Mouse (Mus musculus): ENCODE measurements around the gene Src. TPM values are rescaled to one million over a fixed set of nuclear protein-coding genes. Genes with fewer than 3 reads are reported as not detected.
A peak's percentile ranks its signal among the peaks of the same experiment; 100 is the strongest.

Gene Src
- polyA plus RNA-seq, 1 experiment from 2014 or later, result 18.1 TPM

DNA sequence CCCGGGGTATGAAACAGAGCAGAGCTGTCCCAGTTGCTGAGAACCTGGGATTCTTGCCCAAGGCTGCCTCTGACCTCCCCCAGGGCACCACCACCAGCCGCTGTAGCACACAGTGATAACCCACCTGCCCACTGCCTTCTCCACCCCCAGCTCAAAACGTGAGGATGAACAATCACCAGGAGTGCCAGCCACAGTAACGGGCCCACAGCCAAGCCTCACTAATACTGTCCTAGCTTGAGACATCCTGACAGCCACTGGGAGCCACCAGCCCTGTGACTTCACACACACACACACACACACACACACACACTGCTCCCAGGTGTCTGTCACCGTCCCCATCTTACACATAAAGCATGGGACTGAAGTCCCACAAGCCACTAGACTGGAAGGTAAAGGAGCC lies 22.9 kb upstream of the Src start:
- no peak for ATAC-seq

DNA sequence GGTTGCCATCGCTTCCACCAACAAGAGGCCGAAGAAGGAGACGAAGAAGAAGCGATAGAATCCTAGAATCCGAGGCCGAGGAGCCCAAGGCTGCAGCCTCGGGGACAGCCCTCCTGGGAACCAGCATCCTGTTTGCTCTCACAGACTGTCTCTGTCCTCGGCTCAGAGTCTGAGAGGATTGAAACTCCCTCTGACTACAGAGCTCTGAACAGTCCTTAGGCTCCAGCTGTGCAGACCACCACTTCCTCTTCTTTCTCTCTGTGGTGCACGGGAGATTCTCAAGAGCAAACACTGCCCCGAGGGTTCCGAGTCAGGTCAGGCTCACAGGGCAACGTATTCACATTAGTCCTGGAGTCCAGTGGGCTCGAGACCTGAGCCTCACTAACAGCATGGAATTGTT lies 22.3 kb upstream of the Src start:
- H3K4me1 ChIP-seq (replicated peaks), result peaks cover 26% of the 10 kb centered on the region
- H3K36me3 ChIP-seq, result peaks cover 13% of the 10 kb centered on the region
- no peaks in the 10 kb centered on the region for H3K27me3 ChIP-seq (replicated peaks)
- 51% methylated on average over 13 of the region's 13 CpGs for WGBS
- H3K4me2 ChIP-seq (replicated peaks), result no peak overlapping the region
- peak overlapping the region; percentile 37 for H3K27ac ChIP-seq
- no peak for ATAC-seq
- no peak overlapping the region for H3K9ac ChIP-seq
- no peaks in the 10 kb centered on the region for H3K9me3 ChIP-seq
- no peak overlapping the region for H3K4me3 ChIP-seq (replicated peaks)

More for the DNA sequence above, 22.9 kb upstream of the Src start:
- Histone ChIP-seq H3K4me2 (replicated peaks) (0 out of 2 replicates have a peak overlapping the region, but pooled peaks have one; percentile 14), H3K4me3 (replicated peaks) (no peak overlapping the region), H3K9me3 (no peaks in the 10 kb centered on the region), H3K36me3 (peaks cover 13% of the 10 kb centered on the region), H3K27ac (peak overlapping the region; percentile 37), H3K9ac (no peak overlapping the region), H3K4me1 (replicated peaks) (peaks cover 26% of the 10 kb centered on the region), H3K27me3 (replicated peaks) (no peaks in the 10 kb centered on the region)
- WGBS, result 32% methylated on average over 5 of the region's 5 CpGs

DNA sequence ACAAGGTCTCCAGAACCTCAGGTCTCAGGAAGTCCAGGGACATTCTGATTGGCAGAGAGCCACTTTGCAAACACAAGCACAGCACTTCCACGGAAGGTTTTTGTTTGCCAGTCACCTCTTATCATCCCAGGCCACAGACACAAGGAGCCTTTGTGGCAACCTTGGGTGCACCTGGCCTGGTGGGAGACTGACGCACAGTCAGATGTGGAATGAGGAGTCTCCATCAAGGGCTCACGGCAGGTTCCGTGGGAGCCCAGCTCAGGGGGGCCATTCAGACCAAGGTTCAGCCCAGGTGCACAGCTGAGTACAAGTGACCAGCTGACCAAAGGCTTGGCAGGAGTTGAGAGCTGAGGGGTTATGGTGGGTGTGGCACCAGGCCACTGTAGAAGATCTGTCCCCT lies 20.9 kb upstream of the Src start:
- no peak overlapping the region for H3K4me3 ChIP-seq (replicated peaks)
- ATAC-seq, result no peak
- H3K36me3 ChIP-seq, result peaks cover 13% of the 10 kb centered on the region
- H3K9me3 ChIP-seq, result no peaks in the 10 kb centered on the region
- no peak overlapping the region for H3K9ac ChIP-seq
- H3K27me3 ChIP-seq (replicated peaks), result no peaks in the 10 kb centered on the region
- peaks cover 22% of the 10 kb centered on the region for H3K4me1 ChIP-seq (replicated peaks)
- no peak overlapping the region for H3K4me2 ChIP-seq (replicated peaks)
- H3K27ac ChIP-seq, result no peak overlapping the region
- 74% methylated on average over 4 of the region's 4 CpGs for WGBS

DNA sequence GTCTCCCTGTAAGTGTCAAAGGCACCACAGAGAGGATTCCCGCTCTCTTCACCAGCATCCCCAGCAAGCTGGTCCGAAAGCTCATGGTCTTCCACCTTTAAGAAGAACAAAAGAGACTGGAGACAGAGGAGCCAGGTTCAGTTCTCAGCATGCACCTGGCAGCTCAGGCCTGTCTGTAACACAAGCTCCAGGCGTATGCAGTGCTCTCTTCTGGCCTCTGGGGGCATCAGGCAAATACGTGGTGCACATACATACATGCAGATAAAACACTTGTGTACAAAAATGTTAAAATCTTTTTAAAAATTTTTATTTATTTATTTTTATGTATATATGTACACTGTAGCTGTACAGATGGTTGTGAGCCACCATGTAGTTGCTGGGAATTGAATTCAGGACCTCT lies 19.7 kb upstream of the Src start:
- Histone ChIP-seq H3K9ac (no peak overlapping the region), H3K27me3 (replicated peaks) (no peaks in the 10 kb centered on the region), H3K4me2 (replicated peaks) (no peak overlapping the region), H3K27ac (no peak overlapping the region), H3K4me1 (replicated peaks) (peaks cover 17% of the 10 kb centered on the region), H3K9me3 (no peaks in the 10 kb centered on the region), H3K36me3 (peaks cover 13% of the 10 kb centered on the region), H3K4me3 (replicated peaks) (no peak overlapping the region)
- no peak for ATAC-seq
- whole genome bisulfite sequencing, result 96% methylated on average over 4 of the region's 4 CpGs

DNA sequence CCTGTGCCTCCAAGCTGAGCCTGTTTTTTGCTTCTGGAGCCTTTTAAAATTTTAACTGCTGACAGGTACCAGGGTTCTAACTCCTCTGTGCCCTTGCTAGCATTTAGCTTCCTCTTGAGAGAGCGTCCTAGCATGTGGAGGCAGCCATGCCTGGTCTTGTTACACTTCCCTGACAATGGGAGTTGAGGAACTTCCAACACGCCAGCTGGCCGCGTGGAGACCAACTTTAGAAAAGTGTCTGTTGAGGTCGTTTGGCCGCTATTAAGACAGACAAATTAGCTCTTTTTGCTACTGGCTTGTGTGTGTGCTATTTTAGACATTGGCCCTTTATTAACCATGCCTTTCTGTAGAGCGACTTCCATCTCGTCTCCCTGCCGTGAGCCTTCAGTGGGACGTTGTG lies 18.4 kb upstream of the Src start:
- ATAC-seq, result no peak
- no peak overlapping the region for H3K27ac ChIP-seq
- H3K4me2 ChIP-seq (replicated peaks), result no peak overlapping the region
- H3K36me3 ChIP-seq, result peaks cover 13% of the 10 kb centered on the region
- no peaks in the 10 kb centered on the region for H3K9me3 ChIP-seq
- H3K27me3 ChIP-seq (replicated peaks), result no peaks in the 10 kb centered on the region
- H3K4me1 ChIP-seq (replicated peaks), result peaks cover 15% of the 10 kb centered on the region
- H3K4me3 ChIP-seq (replicated peaks), result no peak overlapping the region
- 85% methylated on average over 10 of the region's 10 CpGs for WGBS
- no peak overlapping the region for H3K9ac ChIP-seq

DNA sequence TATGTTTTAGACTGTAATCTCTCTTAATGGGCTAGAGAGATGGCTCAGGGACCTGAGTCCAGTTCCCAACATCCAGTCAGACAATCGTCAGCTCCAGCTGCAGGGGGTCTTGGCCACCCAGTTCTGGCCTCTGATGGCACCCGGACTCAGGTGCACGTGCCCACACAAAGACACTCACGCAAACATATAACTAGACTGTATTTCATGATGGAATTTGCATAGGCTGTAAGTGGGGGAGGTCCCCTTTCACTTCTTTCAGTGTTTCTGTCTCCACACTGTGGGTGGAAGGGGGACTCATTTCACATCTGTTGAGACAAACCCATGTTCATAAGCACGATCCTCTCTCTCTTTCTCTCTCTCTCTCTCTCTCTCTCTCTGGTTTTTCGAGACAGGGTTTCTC lies 17.8 kb upstream of the Src start:
- no peak for ATAC-seq
- 89% methylated on average over 6 of the region's 6 CpGs for WGBS

DNA sequence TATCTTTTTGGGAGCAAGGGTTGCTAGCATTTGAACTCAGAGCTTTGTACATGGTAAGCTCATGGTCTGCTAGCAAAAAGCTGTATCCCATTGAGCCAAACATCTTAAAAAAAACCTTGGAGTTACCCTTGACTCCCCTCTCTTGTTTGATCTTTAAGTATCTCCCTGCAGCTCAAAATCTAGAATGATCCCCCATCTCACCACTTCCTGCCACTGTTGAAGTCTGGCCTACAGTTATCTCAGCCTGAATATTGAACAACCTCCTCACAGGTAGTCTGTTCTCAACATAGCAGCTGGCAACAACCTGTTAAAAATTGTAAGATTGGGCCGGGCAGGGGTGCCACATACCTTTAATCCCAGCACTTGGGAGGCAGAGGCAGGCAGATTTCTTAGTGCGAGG lies 17.0 kb upstream of the Src start:
- H3K9ac ChIP-seq, result no peak overlapping the region
- WGBS, result 96% methylated on average over 2 of the region's 2 CpGs
- H3K4me1 ChIP-seq (replicated peaks), result peaks cover 1% of the 10 kb centered on the region; the same call in 1 of the 2 replicates
- no peaks in the 10 kb centered on the region for H3K27me3 ChIP-seq (replicated peaks)
- no peak overlapping the region for H3K27ac ChIP-seq
- no peaks in the 10 kb centered on the region for H3K9me3 ChIP-seq
- H3K4me2 ChIP-seq (replicated peaks), result no peak overlapping the region
- H3K36me3 ChIP-seq, result peaks cover 9% of the 10 kb centered on the region
- no peak overlapping the region for H3K4me3 ChIP-seq (replicated peaks)
- ATAC-seq, result no peak

More for the DNA sequence above, 17.8 kb upstream of the Src start:
- no peaks in the 10 kb centered on the region for H3K27me3 ChIP-seq (replicated peaks)
- no peak overlapping the region for H3K4me3 ChIP-seq (replicated peaks)
- H3K9me3 ChIP-seq, result no peaks in the 10 kb centered on the region
- H3K27ac ChIP-seq, result no peak overlapping the region
- H3K36me3 ChIP-seq, result peaks cover 13% of the 10 kb centered on the region
- H3K9ac ChIP-seq, result no peak overlapping the region
- H3K4me2 ChIP-seq (replicated peaks), result no peak overlapping the region
- peaks cover 8% of the 10 kb centered on the region for H3K4me1 ChIP-seq (replicated peaks)

DNA sequence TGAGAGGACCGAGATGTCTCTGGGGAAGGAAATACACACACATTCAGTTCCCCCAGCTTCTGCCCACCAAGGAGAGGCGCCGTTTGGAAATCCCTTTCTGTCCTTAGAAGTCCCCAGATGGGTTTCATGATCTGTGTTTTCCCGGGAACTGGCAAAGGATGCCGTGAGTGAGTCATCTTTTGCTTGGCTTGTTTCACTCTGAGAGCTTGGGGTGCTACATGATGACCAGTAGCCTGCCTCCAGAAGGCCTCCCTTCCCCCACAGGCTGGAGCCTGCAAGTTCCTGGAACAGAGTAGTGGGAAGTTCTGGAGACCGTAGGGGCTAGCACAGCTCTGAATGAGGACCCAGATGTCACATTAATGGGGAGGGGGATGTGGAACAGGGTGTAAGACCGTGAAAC lies 10.6 kb upstream of the Src start:
- no peaks in the 10 kb centered on the region for H3K27me3 ChIP-seq (replicated peaks)
- H3K27ac ChIP-seq, result no peak overlapping the region
- H3K9me3 ChIP-seq, result no peaks in the 10 kb centered on the region
- no peak overlapping the region for H3K9ac ChIP-seq
- no peaks in the 10 kb centered on the region for H3K36me3 ChIP-seq
- no peak for ATAC-seq
- WGBS, result 81% methylated on average over 7 of the region's 7 CpGs
- H3K4me3 ChIP-seq (replicated peaks), result no peak overlapping the region
- H3K4me1 ChIP-seq (replicated peaks), result no peaks in the 10 kb centered on the region
- H3K4me2 ChIP-seq (replicated peaks), result no peak overlapping the region

DNA sequence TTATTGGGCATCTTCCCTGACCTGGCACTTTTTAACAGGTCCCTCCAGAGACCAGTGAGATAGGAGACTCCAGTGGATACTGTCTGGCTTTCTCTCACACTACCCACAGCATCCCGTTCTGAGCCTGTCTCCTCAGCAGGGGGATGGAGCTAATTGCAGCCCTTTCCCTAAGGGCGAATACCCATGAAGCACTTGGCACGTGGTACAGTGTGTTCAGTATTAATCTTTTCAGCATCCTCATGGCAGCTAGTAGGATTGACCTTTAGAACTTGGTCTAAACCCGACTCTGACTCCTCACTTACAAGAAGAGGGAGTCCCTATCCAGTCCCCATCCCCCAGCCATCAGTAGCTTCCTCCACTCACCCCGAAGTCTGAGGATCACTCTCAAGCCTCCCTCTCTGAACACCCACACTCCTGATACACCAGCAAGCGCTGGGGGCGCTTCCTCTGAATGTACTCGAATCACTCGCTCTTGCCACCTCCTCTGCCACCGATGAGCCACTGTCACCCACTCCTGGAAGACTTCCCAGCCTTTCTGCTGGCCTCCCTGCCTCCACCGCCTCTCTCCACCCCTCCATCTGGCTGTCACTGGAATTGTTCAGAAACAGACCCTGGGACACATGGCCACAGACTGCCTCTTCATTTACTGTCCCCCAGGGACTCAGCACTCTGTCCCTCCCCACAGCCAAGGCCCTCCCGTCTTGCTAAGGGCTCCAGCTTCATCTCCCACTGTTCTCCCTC lies 8.3 kb upstream of the Src start:
- WGBS, result 68% methylated on average over 12 of the region's 12 CpGs
- ATAC-seq, result no peak

DNA sequence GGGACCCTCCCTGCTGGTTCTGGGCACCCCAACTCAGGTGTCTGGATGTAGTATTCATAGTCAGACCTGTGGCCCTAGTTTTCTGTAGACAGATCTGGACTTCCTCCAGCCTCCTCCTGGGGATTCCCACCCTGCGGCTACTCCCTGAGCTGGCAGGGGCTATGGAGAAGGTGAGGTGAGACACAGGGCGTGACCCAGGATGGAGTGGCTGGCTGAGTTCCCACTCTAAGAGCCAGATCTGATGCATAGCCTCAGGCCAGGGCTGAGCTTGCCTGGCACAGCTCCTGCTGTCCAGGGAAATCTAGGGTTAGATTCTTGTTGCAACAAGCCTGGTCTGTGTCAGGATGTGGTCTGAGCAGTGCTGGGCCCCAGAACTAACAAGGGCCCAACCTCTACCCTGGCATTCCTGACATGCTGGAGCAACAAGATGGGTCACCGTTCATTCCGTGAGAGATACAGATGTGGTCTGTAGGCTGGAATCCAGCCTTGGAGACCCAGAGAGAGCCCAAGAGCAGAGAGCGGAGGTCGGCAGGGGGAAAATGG lies 7.0 kb upstream of the Src start:
- WGBS, result 78% methylated on average over 6 of the region's 6 CpGs
- no peaks in the 10 kb centered on the region for H3K4me1 ChIP-seq (replicated peaks)
- H3K9ac ChIP-seq, result no peak overlapping the region
- H3K4me3 ChIP-seq (replicated peaks), result no peak overlapping the region
- no peak overlapping the region for H3K4me2 ChIP-seq (replicated peaks)
- H3K9me3 ChIP-seq, result no peaks in the 10 kb centered on the region
- no peak overlapping the region for H3K27ac ChIP-seq
- no peaks in the 10 kb centered on the region for H3K27me3 ChIP-seq (replicated peaks)
- no peak for ATAC-seq
- H3K36me3 ChIP-seq, result no peaks in the 10 kb centered on the region

More for the DNA sequence above, 8.3 kb upstream of the Src start:
- Histone ChIP-seq H3K4me3 (replicated peaks) (no peak overlapping the region), H3K36me3 (no peaks in the 10 kb centered on the region), H3K4me1 (replicated peaks) (no peaks in the 10 kb centered on the region), H3K27me3 (replicated peaks) (no peaks in the 10 kb centered on the region), H3K9ac (no peak overlapping the region), H3K4me2 (replicated peaks) (no peak overlapping the region), H3K9me3 (no peaks in the 10 kb centered on the region), H3K27ac (no peak overlapping the region)

DNA sequence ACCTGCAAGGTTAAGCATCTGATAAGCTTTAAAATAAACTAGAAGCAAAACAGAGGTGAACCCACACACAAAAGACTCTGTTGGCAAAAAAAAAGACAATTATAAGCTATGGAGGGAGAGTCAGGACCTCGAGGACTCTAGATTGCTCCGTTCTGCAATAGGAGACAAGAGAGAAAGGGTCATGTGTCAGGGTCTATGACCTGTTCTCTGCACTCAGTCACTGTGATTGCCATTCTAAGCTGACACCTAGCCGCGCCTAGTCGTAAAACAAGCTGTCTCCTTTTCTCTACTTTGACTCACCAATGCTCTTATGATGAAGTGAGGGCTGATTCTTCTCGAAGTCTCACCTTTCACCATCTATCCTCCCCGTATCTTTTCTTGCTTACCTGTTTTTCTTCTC lies 5.7 kb upstream of the Src start:
- Histone ChIP-seq H3K9me3 (no peaks in the 10 kb centered on the region), H3K4me3 (replicated peaks) (no peak overlapping the region), H3K27me3 (replicated peaks) (no peaks in the 10 kb centered on the region), H3K9ac (no peak overlapping the region), H3K4me1 (replicated peaks) (0 out of 2 replicates have a peak, but pooled peaks cover 3% of the 10 kb centered on the region), H3K36me3 (no peaks in the 10 kb centered on the region), H3K27ac (no peak overlapping the region), H3K4me2 (replicated peaks) (no peak overlapping the region)
- ATAC-seq, result peak; percentile 64
- 42% methylated on average over 7 of the region's 7 CpGs for WGBS

DNA sequence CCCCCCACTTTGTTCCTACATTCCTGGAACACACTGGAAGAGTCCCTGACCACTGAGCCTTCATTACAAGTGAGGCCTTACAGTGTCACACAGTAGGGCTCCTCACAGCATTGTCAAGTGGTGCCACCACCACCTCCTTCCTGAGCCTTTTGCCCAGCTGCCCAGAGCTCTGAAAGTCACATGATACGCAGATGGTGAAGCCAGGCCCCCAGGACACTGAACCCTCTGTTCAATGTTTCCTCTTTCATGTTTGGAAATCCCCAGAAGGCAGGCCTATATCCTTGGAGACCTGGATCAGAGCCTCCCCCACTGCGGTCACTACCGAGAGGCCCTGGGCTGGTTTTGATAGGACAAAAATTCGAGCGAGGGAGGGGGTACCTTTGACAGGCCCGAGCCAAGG lies 1.0 kb upstream of the Src start:
- H3K27ac ChIP-seq, result no peak overlapping the region
- H3K9me3 ChIP-seq, result no peaks in the 10 kb centered on the region
- 62% methylated on average over 6 of the region's 6 CpGs for WGBS
- ATAC-seq, result no peak
- no peaks in the 10 kb centered on the region for H3K36me3 ChIP-seq
- H3K4me2 ChIP-seq (replicated peaks), result no peak overlapping the region
- no peak overlapping the region for H3K4me3 ChIP-seq (replicated peaks)
- no peaks in the 10 kb centered on the region for H3K27me3 ChIP-seq (replicated peaks)
- no peak overlapping the region for H3K9ac ChIP-seq
- H3K4me1 ChIP-seq (replicated peaks), result peaks cover 29% of the 10 kb centered on the region

DNA sequence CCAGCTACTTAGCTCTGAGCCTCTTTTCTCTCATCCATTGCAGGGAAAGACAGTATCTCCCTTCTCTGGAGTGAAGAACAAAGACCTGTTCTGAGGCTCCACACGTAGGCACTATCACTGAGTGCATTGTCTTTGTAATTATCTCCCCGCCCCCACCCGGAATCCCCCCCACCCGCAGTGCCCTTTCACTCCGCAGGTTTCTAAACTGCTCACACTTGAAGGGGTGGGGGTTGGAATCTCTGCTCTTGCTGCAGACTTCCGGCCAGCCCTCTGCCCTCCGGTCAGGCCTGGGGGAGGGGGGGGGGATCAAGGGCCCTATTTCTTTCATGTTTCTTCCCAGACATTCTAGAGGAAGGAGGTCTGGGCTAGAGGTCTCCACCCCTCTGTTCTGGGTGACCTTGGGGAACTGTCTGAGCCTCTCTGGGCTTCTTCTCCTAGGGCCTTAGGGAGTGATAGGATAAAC lies 396 bp downstream of the Src start:
- H3K4me3 ChIP-seq (replicated peaks), result no peak overlapping the region
- H3K27ac ChIP-seq, result peak overlapping the region; percentile 67
- no peaks in the 10 kb centered on the region for H3K36me3 ChIP-seq
- H3K9ac ChIP-seq, result no peak overlapping the region
- H3K27me3 ChIP-seq (replicated peaks), result no peaks in the 10 kb centered on the region
- H3K4me1 ChIP-seq (replicated peaks), result peaks cover 42% of the 10 kb centered on the region
- H3K9me3 ChIP-seq, result no peaks in the 10 kb centered on the region
- peak; percentile 5; the same call in 1 of the 2 replicates for ATAC-seq
- H3K4me2 ChIP-seq (replicated peaks), result peak overlapping the region; percentile 28; the same call in 1 of the 2 replicates
- 5% methylated on average over 7 of the region's 7 CpGs for WGBS
